Mouse (Mus musculus) embryonic fibroblast, embryonic 13.5 days (primary cell): ENCODE measurements around the gene Noxred1. TPM values are rescaled to one million over a fixed set of nuclear protein-coding genes. Genes with fewer than 3 reads are reported as not detected.
A peak's percentile ranks its signal among the peaks of the same experiment; 100 is the strongest.

ENCODE experiments used
- H3K27ac ChIP-seq: 2 replicates; pipeline ENCODE4 v1.5.1; 2012; ENCODE audit warnings: low read length, control low read depth, inconsistent platforms; ENCODE audit not compliant: insufficient read depth
- H3K4me1 ChIP-seq: 2 replicates; pipeline ENCODE4 v1.6.1; 2011; ENCODE audit warnings: low read length; ENCODE audit not compliant: control insufficient read depth, insufficient read depth
- H3K4me3 ChIP-seq: 2 replicates; pipeline ENCODE4 v1.5.1; 2011; ENCODE audit warnings: mild to moderate bottlenecking, control low read depth, low read length; ENCODE audit not compliant: insufficient read depth
- CTCF ChIP-seq: IDR thresholded peaks from 2 replicates; pipeline ENCODE4 v1.5.1; 2011; ENCODE audit warnings: mild to moderate bottlenecking, control low read depth, low read length, moderate library complexity, borderline replicate concordance; ENCODE audit not compliant: insufficient read depth
- POLR2A ChIP-seq: IDR thresholded peaks from 2 replicates; pipeline ENCODE4 v1.6.1; 2011; ENCODE audit warnings: low read depth, mild to moderate bottlenecking, control low read depth, low read length, moderate library complexity
- polyA plus RNA-seq: library from polyadenylated mRNA; stranded (reverse); fragments of >200 nt; gene quantifications from 2 replicates; pipeline ENCODE4 v1.2.4, GENCODE M21; 2011; ENCODE audit warnings: low read depth; ENCODE audit not compliant: missing spikeins, insufficient read length

Gene Noxred1
- polyA plus RNA-seq, 1 experiment, result not detected

- Histone ChIP-seq H3K4me3 (no peak overlapping the region), H3K27ac (no peak overlapping the region), H3K4me1 (peaks cover 5% of the 10 kb centered on the region)
- no peak for TF ChIP-seq CTCF
- TF ChIP-seq POLR2A, result no peak
Observed at GRCm38 (mm10) chr12:87201694-87202093, 36.8 kb downstream of the Noxred1 start.

GRCm38 (mm10) chr12:87199973-87200586 is 38.5 kb downstream of the Noxred1 start, which contains the start of gene Tmed8:
Gene Tmed8 (minus strand): TSS chr12:87200454.
- Histone ChIP-seq H3K4me1 (peaks cover 5% of the 10 kb centered on the region), H3K4me3 (peak within 1 kb of the TSS; percentile 86), H3K27ac (no peak within 1 kb of the TSS)
- TF ChIP-seq CTCF (no peak), POLR2A (peak; percentile 41)

DNA sequence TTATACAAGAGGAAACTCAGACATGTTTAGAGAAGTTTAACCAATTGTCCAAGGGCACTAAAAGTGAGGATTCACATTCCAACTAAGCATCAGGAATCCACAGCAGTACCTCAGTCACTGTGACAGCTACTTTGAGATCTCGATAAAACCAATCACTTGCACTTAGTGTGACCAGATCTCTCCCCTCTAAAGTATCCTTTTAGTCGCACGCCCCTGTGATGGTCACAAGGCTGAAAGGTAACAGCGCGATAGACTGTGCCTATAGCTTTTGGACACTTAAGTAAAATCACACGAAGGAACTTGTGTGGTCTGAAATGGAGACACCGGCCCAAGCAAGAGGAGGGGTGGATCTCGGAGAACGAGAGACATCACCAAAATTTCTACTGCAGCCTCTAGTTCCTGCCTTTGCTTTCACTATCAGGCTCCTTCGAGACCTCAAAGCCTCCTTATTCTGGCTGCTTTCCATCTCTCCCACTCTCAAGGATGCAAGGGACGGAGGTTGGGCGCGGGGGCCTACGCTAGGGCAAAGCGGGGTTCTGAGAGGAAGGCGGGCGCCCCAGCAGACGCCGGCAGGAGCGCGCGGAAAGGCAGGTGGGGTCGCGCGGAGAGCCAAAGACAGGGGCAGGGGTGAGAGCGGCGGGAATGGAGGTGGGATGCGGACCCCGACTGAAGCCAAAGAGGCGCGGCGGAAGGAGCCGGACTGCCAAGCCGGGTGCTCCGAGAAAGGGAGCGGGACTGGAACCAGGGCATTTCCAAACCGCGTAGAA is 39.1 kb downstream of the Noxred1 start, which contains the start of gene Samd15:
TSS of gene Samd15 (plus strand) at position 518 of the 767 bp plus-strand sequence.
- TF ChIP-seq POLR2A, result no peak
- no peak for TF ChIP-seq CTCF
- Histone ChIP-seq H3K4me1 (peaks cover 5% of the 10 kb centered on the region), H3K4me3 (peak within 1 kb of the TSS; percentile 86), H3K27ac (no peak within 1 kb of the TSS)

DNA sequence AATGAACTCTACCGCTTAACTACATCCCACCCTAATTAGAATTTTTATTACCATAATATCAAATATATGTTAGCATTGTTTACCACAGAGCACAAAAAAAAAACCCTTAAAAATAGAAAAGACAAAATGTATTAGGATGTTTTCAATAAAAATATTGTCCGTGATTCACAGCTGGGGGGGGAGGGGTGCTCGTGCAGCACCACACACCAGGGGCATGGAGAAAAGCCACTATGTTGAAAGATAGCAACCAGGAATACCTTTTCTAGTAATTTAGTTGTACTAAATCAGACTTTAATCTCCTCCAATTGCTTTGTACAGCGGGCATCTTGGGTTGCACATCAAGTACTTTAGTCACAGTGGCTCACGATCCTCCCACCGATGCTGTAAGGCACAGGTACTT is 39.7 kb downstream of the Noxred1 start:
- H3K4me1 ChIP-seq, result peaks cover 5% of the 10 kb centered on the region
- TF ChIP-seq POLR2A (no peak), CTCF (no peak)
- H3K4me3 ChIP-seq, result peak overlapping the region; percentile 86
- H3K27ac ChIP-seq, result no peak overlapping the region

GRCm38 (mm10) chr12:87196310-87196709 is 42.2 kb downstream of the Noxred1 start:
- no peak for TF ChIP-seq POLR2A
- TF ChIP-seq CTCF, result no peak

DNA sequence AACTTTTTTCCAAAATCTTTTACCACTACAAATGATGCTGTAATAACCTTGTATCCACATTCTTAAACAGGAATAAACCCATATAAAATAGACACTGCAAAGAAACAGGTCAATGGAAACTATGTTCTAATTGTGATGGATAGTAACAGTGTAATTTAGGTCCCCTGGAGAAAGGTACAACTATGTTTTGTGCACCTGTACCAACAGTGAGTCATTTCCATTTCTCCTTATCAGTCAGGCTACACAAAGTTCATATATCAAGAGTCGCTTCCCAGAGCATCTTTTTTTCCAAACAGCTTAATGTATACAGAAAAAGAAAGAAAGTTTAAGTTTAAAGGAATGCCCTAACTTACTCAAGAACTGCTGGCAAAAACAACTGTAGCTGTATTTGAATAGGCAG is 43.5 kb downstream of the Noxred1 start:
- H3K4me3 ChIP-seq, result no peak overlapping the region
- H3K27ac ChIP-seq, result no peak overlapping the region
- peaks cover 3% of the 10 kb centered on the region for H3K4me1 ChIP-seq
- no peak for TF ChIP-seq CTCF
- no peak for TF ChIP-seq POLR2A

More at GRCm38 (mm10) chr12:87196310-87196709, 42.2 kb downstream of the Noxred1 start:
- Histone ChIP-seq H3K4me1 (peaks cover 5% of the 10 kb centered on the region), H3K27ac (no peak overlapping the region), H3K4me3 (no peak overlapping the region)

DNA sequence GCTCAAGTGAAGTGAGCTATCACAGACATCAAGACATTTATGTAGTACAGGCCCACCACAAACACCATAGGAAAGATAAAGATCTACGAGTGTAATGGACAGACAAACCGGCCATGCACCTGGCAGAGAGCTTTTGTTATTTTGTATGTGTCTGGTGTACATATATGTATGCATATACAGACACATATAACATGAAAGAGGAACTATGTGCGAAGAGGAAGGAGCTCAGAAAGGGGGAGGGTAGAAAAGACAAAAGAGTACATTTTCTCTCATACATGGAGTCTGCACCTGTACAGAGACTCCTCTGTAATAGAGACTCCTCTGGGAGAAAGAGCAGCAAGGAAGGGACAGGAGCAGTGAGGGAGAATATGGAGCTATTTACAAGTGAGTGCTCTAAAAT is 45.5 kb downstream of the Noxred1 start:
- no peak overlapping the region for H3K27ac ChIP-seq
- H3K4me3 ChIP-seq, result no peak overlapping the region
- peaks cover 1% of the 10 kb centered on the region; the same call in 1 of the 2 replicates for H3K4me1 ChIP-seq
- no peak for TF ChIP-seq CTCF
- TF ChIP-seq POLR2A, result no peak

DNA sequence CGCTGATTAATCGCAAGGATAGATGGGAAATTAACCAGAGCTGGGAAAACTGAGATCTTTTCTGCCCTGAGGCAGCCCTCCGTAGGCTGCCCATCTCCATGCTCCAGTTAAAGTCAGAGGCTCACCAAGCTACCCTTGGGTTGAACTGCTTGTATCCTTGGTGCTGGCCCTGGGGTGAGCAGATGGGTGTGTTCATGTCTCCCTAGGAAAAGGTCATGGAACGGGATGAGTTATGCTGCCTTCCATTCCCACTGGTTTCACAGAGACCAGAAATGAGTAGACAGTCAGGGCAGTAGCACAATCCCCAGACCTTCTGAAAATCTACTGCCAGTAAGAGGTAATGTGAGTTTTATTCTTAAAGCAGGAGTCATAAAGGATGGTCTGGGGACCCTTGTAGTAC is 60.9 kb downstream of the Noxred1 start:
- no peak for TF ChIP-seq CTCF
- no peak for TF ChIP-seq POLR2A
- peaks cover 2% of the 10 kb centered on the region; the same call in 1 of the 2 replicates for H3K4me1 ChIP-seq
- H3K27ac ChIP-seq, result no peak overlapping the region
- no peak overlapping the region for H3K4me3 ChIP-seq

- H3K4me3 ChIP-seq, result no peak overlapping the region
- TF ChIP-seq CTCF, result no peak
- no peak for TF ChIP-seq POLR2A
- peaks cover 2% of the 10 kb centered on the region; the same call in 1 of the 2 replicates for H3K4me1 ChIP-seq
- H3K27ac ChIP-seq, result peak overlapping the region; percentile 23; the same call in 1 of the 2 replicates
Observed at GRCm38 (mm10) chr12:87175194-87175946, 63.2 kb downstream of the Noxred1 start.

Other genes starting within 250 kb of the Noxred1 start
- gene Zdhhc22, start 248.3 kb downstream of the Noxred1 start, polyA plus RNA-seq, result not detected in 2 replicates
- gene Tmem63c, start 217.4 kb downstream of the Noxred1 start, polyA plus RNA-seq, result not detected in 2 replicates
- gene Ngb, start 136.2 kb downstream of the Noxred1 start, polyA plus RNA-seq, result not detected in 2 replicates
- gene Gstz1, start 91.6 kb downstream of the Noxred1 start, polyA plus RNA-seq, result 41.1 and 46.9 TPM in 2 replicates
- 23.3 and 26.9 TPM in 2 replicates for gene Pomt2, start 90.8 kb downstream of the Noxred1 start, polyA plus RNA-seq
- gene Samd15, start 39.0 kb downstream of the Noxred1 start, polyA plus RNA-seq, result 1.2 and 1.5 TPM in 2 replicates
- 12.0 and 12.6 TPM in 2 replicates for gene Tmed8, start 38.3 kb downstream of the Noxred1 start, polyA plus RNA-seq
- gene Vipas39, start 27.5 kb upstream of the Noxred1 start, polyA plus RNA-seq, result 29.3 and 30.4 TPM in 2 replicates
- 112 and 116 TPM in 2 replicates for gene Ahsa1, start 27.7 kb upstream of the Noxred1 start, polyA plus RNA-seq
- 0.21 and 0.23 TPM in 2 replicates for gene Ism2, start 61.0 kb upstream of the Noxred1 start, polyA plus RNA-seq
- gene Sptlc2, start 149.6 kb upstream of the Noxred1 start, polyA plus RNA-seq, result 125 and 133 TPM in 2 replicates
- gene Slirp, start 205.2 kb upstream of the Noxred1 start, polyA plus RNA-seq, result 175 and 177 TPM in 2 replicates
- gene Alkbh1, start 205.3 kb upstream of the Noxred1 start, polyA plus RNA-seq, result 34.5 and 35.3 TPM in 2 replicates
- 60.7 and 69.2 TPM in 2 replicates for gene Snw1, start 233.5 kb upstream of the Noxred1 start, polyA plus RNA-seq